Mouse (Mus musculus): Measurements from ENCODE around the gene Tmem29.
"Not testable (repeated sequence)": the region's sequence is repeated elsewhere in the genome, so short reads cannot be mapped to it uniquely, and the experiment has no call there.

Tmem29 gene

GRCm38 (mm10) chrX:150458766-150459350 is at the start of gene Tmem29:
TSS of gene Tmem29 (minus strand) at chrX:150459154.
- DNase-seq (ENCODE audit: low spot score): peak; percentile 75

- DNase-seq (ENCODE audit: low spot score): no peak
Measured at GRCm38 (mm10) chrX:150508696-150509095, 49.7 kb upstream of the Tmem29 start.

DNA sequence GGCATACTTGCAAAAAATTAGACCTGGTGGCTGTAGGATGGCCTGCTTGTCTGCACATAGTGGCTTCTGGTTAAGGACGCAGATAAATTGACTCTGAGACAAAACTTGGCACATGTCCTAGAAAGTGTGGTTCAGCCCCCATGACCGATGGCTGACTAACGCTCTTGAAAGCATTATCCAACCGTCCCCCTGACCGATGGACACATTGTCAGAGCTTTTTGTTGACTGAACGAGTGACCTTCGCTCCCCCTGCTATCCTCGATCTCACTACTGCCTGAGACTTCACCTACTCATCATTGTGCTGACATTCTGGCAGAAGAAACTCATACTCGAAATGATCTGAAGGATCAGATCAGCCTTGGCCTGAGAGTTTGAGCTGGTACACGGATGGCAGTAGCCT is 28.9 kb upstream of the Tmem29 start:
- DNase-seq (ENCODE audit: low spot score): not testable (repeated sequence)

DNA sequence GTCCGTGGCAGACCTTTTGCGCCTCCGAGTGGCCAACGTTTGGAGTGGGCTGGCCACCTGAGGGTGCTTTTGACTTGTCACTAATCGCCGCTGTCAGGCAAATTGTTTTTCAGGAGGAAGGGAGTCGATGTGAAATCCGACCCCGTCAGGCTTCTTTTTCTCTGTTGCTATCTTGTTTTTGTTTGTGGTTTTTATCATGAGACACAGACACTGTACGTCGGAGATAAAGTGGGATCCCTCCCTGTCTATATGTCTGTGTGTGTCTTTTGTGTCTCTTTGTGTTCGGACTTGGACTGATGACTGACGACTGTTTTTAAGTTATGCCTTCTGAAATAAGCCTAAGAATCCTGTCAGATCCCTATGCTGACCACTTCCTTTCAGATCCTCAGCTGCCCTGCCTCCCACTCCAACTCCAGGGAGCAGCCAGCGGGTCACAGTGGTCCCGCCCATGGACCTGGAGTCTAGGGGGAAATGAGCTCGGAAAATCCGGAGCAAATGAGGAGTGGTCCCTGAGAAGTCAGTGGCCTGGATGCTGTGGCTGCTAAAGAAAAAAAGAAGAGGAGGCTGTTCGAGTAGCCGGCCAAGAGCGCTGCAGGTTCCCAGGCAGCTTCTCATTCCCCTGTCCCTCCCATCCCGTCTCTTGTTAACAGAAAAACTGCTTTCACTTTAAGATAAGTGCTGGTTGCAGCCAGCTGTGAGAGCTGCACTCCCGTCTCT is 27.5 kb upstream of the Tmem29 start:
- DNase-seq (ENCODE audit: low spot score): not testable (repeated sequence)

- DNase-seq (ENCODE audit: low spot score): peak; percentile 77
Measured at GRCm38 (mm10) chrX:150477854-150478780, 19.2 kb upstream of the Tmem29 start.

DNA sequence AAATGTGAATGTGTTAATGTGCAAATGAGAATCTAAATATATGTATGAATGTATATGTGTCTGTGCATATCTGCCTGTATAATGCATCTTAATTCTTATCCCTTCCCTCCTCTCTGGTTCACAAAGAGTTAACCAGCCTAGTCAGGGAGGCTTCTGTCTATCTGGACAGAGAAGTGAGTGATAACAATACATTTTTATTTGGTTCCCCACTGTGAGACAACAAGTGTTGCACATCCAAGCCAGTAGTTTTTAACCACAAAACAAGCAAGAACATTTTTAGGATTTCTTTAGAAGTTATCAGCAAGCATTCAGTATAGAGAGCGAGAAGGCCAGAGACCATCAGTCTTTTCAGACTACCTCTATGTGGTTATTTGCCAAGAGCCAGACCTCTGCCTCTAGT is 12.5 kb upstream of the Tmem29 start:
- DNase-seq (ENCODE audit: low spot score): no peak

GRCm38 (mm10) chrX:150468266-150468665 is 9.3 kb upstream of the Tmem29 start:
- no peak for DNase-seq (ENCODE audit: low spot score)

- DNase-seq (ENCODE audit: low spot score): not testable (repeated sequence)
Measured at GRCm38 (mm10) chrX:150466817-150467216, 7.9 kb upstream of the Tmem29 start.

GRCm38 (mm10) chrX:150460143-150460542 is 1.2 kb upstream of the Tmem29 start:
- DNase-seq (ENCODE audit: low spot score): no peak

DNA sequence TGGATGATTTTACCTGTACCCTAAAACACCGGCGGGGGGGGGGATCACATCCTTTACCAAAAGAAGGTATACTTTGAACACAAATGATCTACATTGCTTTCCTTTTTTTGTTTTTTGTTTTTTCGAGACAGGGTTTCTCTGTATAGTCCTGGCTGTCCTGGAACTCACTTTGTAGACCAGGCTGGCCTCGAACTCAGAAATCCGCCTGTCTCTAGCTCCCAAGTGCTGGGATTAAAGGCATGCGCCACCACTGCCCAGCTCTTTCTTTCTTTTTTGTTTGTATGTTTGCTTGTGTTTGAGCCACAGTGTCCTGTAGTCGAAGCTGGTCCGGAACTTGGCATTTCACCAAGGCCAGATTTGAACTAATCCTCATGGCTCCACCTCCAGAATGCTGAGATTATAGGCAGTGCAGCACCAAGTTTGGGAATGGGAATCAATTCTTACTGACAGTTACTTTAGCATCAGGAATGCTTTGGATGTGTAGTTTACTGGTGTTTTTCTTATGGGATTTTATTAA is 515 bp upstream of the Tmem29 start:
- DNase-seq (ENCODE audit: low spot score): peak; percentile 3

DNA sequence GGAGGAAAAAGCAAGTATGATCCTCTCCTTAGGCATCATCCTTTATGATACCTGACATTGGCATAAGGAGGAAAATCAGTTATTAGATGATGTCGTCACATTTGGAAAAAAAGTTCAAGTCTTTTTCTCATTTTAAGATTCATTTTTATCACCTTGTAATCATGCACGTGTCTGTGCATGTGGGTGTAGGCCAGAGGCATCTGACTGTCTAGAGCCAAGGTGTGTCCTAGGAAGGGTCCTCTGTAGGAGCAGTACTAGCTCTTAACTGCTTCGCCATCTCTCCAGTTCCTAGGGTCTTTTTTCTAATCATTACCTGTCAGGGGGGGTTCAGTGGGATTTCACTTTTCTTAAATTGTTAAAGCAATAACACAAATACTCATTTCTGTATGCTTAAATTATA is 818 bp downstream of the Tmem29 start:
- no peak for DNase-seq (ENCODE audit: low spot score)

DNA sequence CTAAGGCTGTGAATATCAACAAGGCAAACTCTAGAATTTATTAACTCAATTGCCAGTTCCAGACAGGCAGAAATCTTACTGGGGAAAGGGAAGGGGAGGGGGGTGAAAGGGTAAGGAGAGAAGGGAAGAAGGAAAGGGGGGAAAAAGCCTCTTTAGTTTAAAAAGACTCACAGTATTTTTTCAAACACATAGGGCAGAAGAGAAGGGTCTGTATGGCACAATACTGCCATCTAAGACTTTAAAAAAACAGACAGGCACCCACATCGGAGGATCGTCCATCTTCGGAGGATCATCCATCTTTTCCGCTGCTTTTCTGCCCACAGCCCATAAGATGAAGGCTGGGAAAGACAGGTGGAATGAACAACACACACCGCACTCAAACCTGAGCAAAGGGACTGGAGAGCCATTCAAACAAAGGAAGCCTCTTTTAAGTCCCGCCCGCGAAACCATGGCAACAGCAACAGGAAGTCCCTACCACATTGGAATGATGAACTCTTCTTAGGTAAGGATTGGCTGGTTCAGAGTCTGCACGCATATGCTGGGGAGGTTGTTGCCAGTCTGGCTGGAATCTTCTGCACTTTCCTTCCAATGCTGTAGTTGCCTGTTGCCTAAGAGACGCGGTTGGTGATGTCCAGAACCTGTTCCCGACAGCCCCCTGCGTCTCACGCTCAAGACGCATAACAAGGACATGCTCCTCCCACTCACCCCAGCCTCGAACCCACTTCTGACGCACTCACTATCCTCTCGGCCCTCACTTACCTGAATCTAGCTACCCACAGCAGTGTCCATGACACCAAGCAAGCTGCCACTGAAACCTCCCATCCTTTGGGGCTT is 18.2 kb downstream of the Tmem29 start:
- peak; percentile 5 for DNase-seq (ENCODE audit: low spot score)

- no peak for DNase-seq (ENCODE audit: low spot score)
Measured at GRCm38 (mm10) chrX:150436373-150436772, 22.6 kb downstream of the Tmem29 start.

DNA sequence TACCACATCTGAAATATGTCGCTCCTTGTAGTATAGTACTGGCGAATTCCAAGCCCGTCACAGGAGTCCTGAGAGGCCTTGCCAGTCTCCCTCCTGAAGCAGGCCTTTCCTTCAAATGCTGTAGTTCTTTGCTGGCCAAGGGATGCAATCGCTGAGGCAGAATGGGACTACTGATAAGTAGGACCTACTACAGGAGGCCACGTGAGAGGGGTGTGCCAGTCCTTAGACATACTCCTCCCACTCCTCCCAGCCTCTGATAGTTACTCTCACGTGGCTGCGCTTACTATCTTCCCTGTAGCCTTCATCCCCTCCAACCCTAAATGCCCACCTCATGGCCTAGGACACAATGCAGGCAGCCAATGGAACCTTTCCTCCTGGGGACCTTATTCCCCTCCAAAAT is 23.6 kb downstream of the Tmem29 start:
- DNase-seq (ENCODE audit: low spot score): no peak

GRCm38 (mm10) chrX:150413505-150413904 is 45.4 kb downstream of the Tmem29 start:
- no peak for DNase-seq (ENCODE audit: low spot score)
